Mouse (Mus musculus): ENCODE results near the gene Clk1.
"Not testable (repeated sequence)": the region's sequence is repeated elsewhere in the genome, so short reads cannot be mapped to it uniquely, and the experiment has no call there.

Clk1 gene

GRCm38 (mm10) chr1:58403745-58404144 is 20.1 kb downstream of the Clk1 start:
- no peak for DNase-seq

GRCm38 (mm10) chr1:58401396-58401795 is 22.5 kb downstream of the Clk1 start:
- no peak for DNase-seq

GRCm38 (mm10) chr1:58397731-58398130 is 26.1 kb downstream of the Clk1 start:
- no peak for DNase-seq

- no peak for DNase-seq
These were observed 27.7 kb downstream of the Clk1 start for GRCm38 (mm10) chr1:58396179-58396578.

- no peak for DNase-seq
These were observed 28.5 kb downstream of the Clk1 start for GRCm38 (mm10) chr1:58395341-58395740.

GRCm38 (mm10) chr1:58393284-58394195 is 30.3 kb downstream of the Clk1 start:
- peak; percentile 59 for DNase-seq

- peak; percentile 93 for DNase-seq
These were observed 31.1 kb downstream of the Clk1 start, which contains the start of gene Bzw1 for GRCm38 (mm10) chr1:58392652-58393283. Bzw1 (plus strand) TSS chr1:58392898.

GRCm38 (mm10) chr1:58392268-58392651 is 31.6 kb downstream of the Clk1 start:
- no peak for DNase-seq

GRCm38 (mm10) chr1:58391421-58392267 is 32.2 kb downstream of the Clk1 start:
- DNase-seq: peak in 1 of 2 experiments; percentile 11

- no peak for DNase-seq
These were observed 41.1 kb downstream of the Clk1 start for GRCm38 (mm10) chr1:58382586-58383281.

GRCm38 (mm10) chr1:58375574-58376147 is 48.2 kb downstream of the Clk1 start:
- DNase-seq: no peak

GRCm38 (mm10) chr1:58374266-58374665 is 49.6 kb downstream of the Clk1 start:
- not testable (repeated sequence) for DNase-seq

GRCm38 (mm10) chr1:58369716-58370115 is 54.1 kb downstream of the Clk1 start:
- DNase-seq: no peak

- DNase-seq: no peak
These were observed 57.0 kb downstream of the Clk1 start for GRCm38 (mm10) chr1:58366737-58367471.

- no peak for DNase-seq
These were observed 58.0 kb downstream of the Clk1 start for GRCm38 (mm10) chr1:58365829-58366228.

GRCm38 (mm10) chr1:58364551-58364950 is 59.3 kb downstream of the Clk1 start:
- no peak for DNase-seq

- DNase-seq: no peak
These were observed 61.6 kb downstream of the Clk1 start for GRCm38 (mm10) chr1:58362296-58362695.

All from cerebellum, adult 18-20 months (tissue).